Mouse (Mus musculus) testis, adult 2 months (tissue): ENCODE results near the gene Nop56.

ENCODE experiments used
- CTCF ChIP-seq: fragments of 200-500 bp; IDR thresholded peaks from 2 replicates; pipeline ENCODE4 v1.5.1; 2012; ENCODE audit warnings: low read depth, mild to moderate bottlenecking, inconsistent platforms, low read length, moderate library complexity; ENCODE audit not compliant: control insufficient read depth, insufficient read depth, insufficient replicate concordance
- POLR2A ChIP-seq: fragments of 200-500 bp; IDR thresholded peaks from 2 replicates; pipeline ENCODE4 v1.6.1; 2012; ENCODE audit warnings: low read depth, mild to moderate bottlenecking, inconsistent platforms, low read length, moderate library complexity; ENCODE audit not compliant: control insufficient read depth

GRCm38 (mm10) chr2:130289086-130289485 is 14.9 kb downstream of the Nop56 start:
- TF ChIP-seq POLR2A (no peak), CTCF (no peak)
